Mouse (Mus musculus): ENCODE data around the gene Ptprn. TPM values are rescaled to one million over a fixed set of nuclear protein-coding genes. Genes with fewer than 3 reads are reported as not detected.

The Ptprn gene
- polyA plus RNA-seq, 1 experiment from 2014 or later, result 2.9 TPM

- Histone ChIP-seq H3K4me2 (replicated peaks; ENCODE audit: low read depth, low read length) (no peak overlapping the region), H3K27ac (ENCODE audit: low read length) (no peak overlapping the region), H3K9ac (replicated peaks; ENCODE audit: low read depth, low read length) (no peak overlapping the region), H3K9me3 (ENCODE audit: control insufficient read depth, low read depth, low read length) (no peaks in the 10 kb centered on the region), H3K27me3 (ENCODE audit: control insufficient read depth, insufficient read depth, low read length) (peaks cover 10% of the 10 kb centered on the region), H3K4me3 (ENCODE audit: low read depth, low read length) (no peak overlapping the region), H3K36me3 (ENCODE audit: control insufficient read depth, insufficient read depth, low read length) (no peaks in the 10 kb centered on the region), H3K4me1 (ENCODE audit: control insufficient read depth, insufficient read depth, low read length) (peaks cover 9% of the 10 kb centered on the region; the same call in 1 of the 2 replicates)
- ATAC-seq (ENCODE audit: insufficient number of reproducible peaks, insufficient read depth, low FRiP score, low read depth), result no peak
- 83% methylated on average over 3 of the region's 3 CpGs for WGBS
These were observed 42.8 kb downstream of the Ptprn start for GRCm38 (mm10) chr1:75221538-75221937.

- Histone ChIP-seq H3K27me3 (ENCODE audit: control insufficient read depth, insufficient read depth, low read length) (peaks cover 10% of the 10 kb centered on the region), H3K4me2 (replicated peaks; ENCODE audit: low read depth, low read length) (peak within 1 kb of the TSS; percentile 98), H3K4me1 (ENCODE audit: control insufficient read depth, insufficient read depth, low read length) (peaks cover 9% of the 10 kb centered on the region; the same call in 1 of the 2 replicates), H3K36me3 (ENCODE audit: control insufficient read depth, insufficient read depth, low read length) (peaks cover 3% of the 10 kb centered on the region; the same call in 1 of the 2 replicates), H3K9me3 (ENCODE audit: control insufficient read depth, low read depth, low read length) (no peaks in the 10 kb centered on the region), H3K9ac (replicated peaks; ENCODE audit: low read depth, low read length) (peak within 1 kb of the TSS; percentile 47), H3K27ac (ENCODE audit: low read length) (no peak within 1 kb of the TSS; the same call in 1 of the 2 replicates), H3K4me3 (ENCODE audit: low read depth, low read length) (peak within 1 kb of the TSS; percentile 51)
- peak; percentile 56; the same call in 1 of the 2 replicates for ATAC-seq (ENCODE audit: insufficient number of reproducible peaks, insufficient read depth, low FRiP score, low read depth)
- under 1% methylated on average over 34 of the region's 34 CpGs for WGBS
These were observed 44.8 kb downstream of the Ptprn start, which contains the start of gene Tuba4a for GRCm38 (mm10) chr1:75219531-75219930. Gene Tuba4a, minus strand, starts transcription at chr1:75219865.

GRCm38 (mm10) chr1:75219078-75219477 lies 45.2 kb downstream of the Ptprn start:
- Histone ChIP-seq H3K4me3 (ENCODE audit: low read depth, low read length) (peak overlapping the region; percentile 51), H3K4me2 (replicated peaks; ENCODE audit: low read depth, low read length) (peak overlapping the region; percentile 98), H3K4me1 (ENCODE audit: control insufficient read depth, insufficient read depth, low read length) (peaks cover 9% of the 10 kb centered on the region; the same call in 1 of the 2 replicates), H3K36me3 (ENCODE audit: control insufficient read depth, insufficient read depth, low read length) (peaks cover 4% of the 10 kb centered on the region; the same call in 1 of the 2 replicates), H3K27me3 (ENCODE audit: control insufficient read depth, insufficient read depth, low read length) (peaks cover 10% of the 10 kb centered on the region), H3K9me3 (ENCODE audit: control insufficient read depth, low read depth, low read length) (no peaks in the 10 kb centered on the region), H3K9ac (replicated peaks; ENCODE audit: low read depth, low read length) (peak overlapping the region; percentile 47), H3K27ac (ENCODE audit: low read length) (no peak overlapping the region; the same call in 1 of the 2 replicates)
- under 1% methylated on average over 24 of the region's 24 CpGs for WGBS
- peak; percentile 89 for ATAC-seq (ENCODE audit: insufficient number of reproducible peaks, insufficient read depth, low FRiP score, low read depth)

- peak; percentile 24 for ATAC-seq (ENCODE audit: insufficient number of reproducible peaks, insufficient read depth, low FRiP score, low read depth)
- H3K27me3 ChIP-seq (ENCODE audit: control insufficient read depth, insufficient read depth, low read length), result peaks cover 10% of the 10 kb centered on the region
- peak overlapping the region; percentile 44; the same call in 1 of the 2 replicates for H3K27ac ChIP-seq (ENCODE audit: low read length)
- peaks cover 10% of the 10 kb centered on the region; the same call in 1 of the 2 replicates for H3K36me3 ChIP-seq (ENCODE audit: control insufficient read depth, insufficient read depth, low read length)
- WGBS, result 1% methylated on average over 38 of the region's 38 CpGs
- peak overlapping the region; percentile 51 for H3K4me3 ChIP-seq (ENCODE audit: low read depth, low read length)
- H3K4me2 ChIP-seq (replicated peaks; ENCODE audit: low read depth, low read length), result peak overlapping the region; percentile 98
- peaks cover 9% of the 10 kb centered on the region; the same call in 1 of the 2 replicates for H3K4me1 ChIP-seq (ENCODE audit: control insufficient read depth, insufficient read depth, low read length)
- no peaks in the 10 kb centered on the region for H3K9me3 ChIP-seq (ENCODE audit: control insufficient read depth, low read depth, low read length)
- H3K9ac ChIP-seq (replicated peaks; ENCODE audit: low read depth, low read length), result peak overlapping the region; percentile 47
These were observed 45.9 kb downstream of the Ptprn start for GRCm38 (mm10) chr1:75218227-75219001.

GRCm38 (mm10) chr1:75217893-75218226 lies 46.4 kb downstream of the Ptprn start:
- Histone ChIP-seq H3K27ac (ENCODE audit: low read length) (peak overlapping the region; percentile 44; the same call in 1 of the 2 replicates), H3K9me3 (ENCODE audit: control insufficient read depth, low read depth, low read length) (no peaks in the 10 kb centered on the region), H3K36me3 (ENCODE audit: control insufficient read depth, insufficient read depth, low read length) (peaks cover 16% of the 10 kb centered on the region; the same call in 1 of the 2 replicates), H3K4me1 (ENCODE audit: control insufficient read depth, insufficient read depth, low read length) (peaks cover 10% of the 10 kb centered on the region; the same call in 1 of the 2 replicates), H3K27me3 (ENCODE audit: control insufficient read depth, insufficient read depth, low read length) (peaks cover 10% of the 10 kb centered on the region), H3K9ac (replicated peaks; ENCODE audit: low read depth, low read length) (0 out of 2 replicates have a peak overlapping the region, but pooled peaks have one; percentile 47), H3K4me3 (ENCODE audit: low read depth, low read length) (peak overlapping the region; percentile 51), H3K4me2 (replicated peaks; ENCODE audit: low read depth, low read length) (peak overlapping the region; percentile 98)
- 2% methylated on average over 6 of the region's 6 CpGs for WGBS
- ATAC-seq (ENCODE audit: insufficient number of reproducible peaks, insufficient read depth, low FRiP score, low read depth), result no peak

GRCm38 (mm10) chr1:75216797-75217585 lies 47.3 kb downstream of the Ptprn start:
- Histone ChIP-seq H3K27ac (ENCODE audit: low read length) (no peak overlapping the region), H3K9ac (replicated peaks; ENCODE audit: low read depth, low read length) (no peak overlapping the region), H3K4me1 (ENCODE audit: control insufficient read depth, insufficient read depth, low read length) (peaks cover 14% of the 10 kb centered on the region; the same call in 1 of the 2 replicates), H3K4me3 (ENCODE audit: low read depth, low read length) (no peak overlapping the region), H3K36me3 (ENCODE audit: control insufficient read depth, insufficient read depth, low read length) (peaks cover 18% of the 10 kb centered on the region; the same call in 1 of the 2 replicates), H3K27me3 (ENCODE audit: control insufficient read depth, insufficient read depth, low read length) (peaks cover 10% of the 10 kb centered on the region), H3K4me2 (replicated peaks; ENCODE audit: low read depth, low read length) (no peak overlapping the region), H3K9me3 (ENCODE audit: control insufficient read depth, low read depth, low read length) (no peaks in the 10 kb centered on the region)
- no peak for ATAC-seq (ENCODE audit: insufficient number of reproducible peaks, insufficient read depth, low FRiP score, low read depth)
- 75% methylated on average over 13 of the region's 13 CpGs for WGBS

- peaks cover 21% of the 10 kb centered on the region for H3K4me1 ChIP-seq (ENCODE audit: control insufficient read depth, insufficient read depth, low read length)
These were observed 48.5 kb downstream of the Ptprn start for GRCm38 (mm10) chr1:75215785-75216184.

GRCm38 (mm10) chr1:75214886-75215285 lies 49.4 kb downstream of the Ptprn start:
- no peaks in the 10 kb centered on the region for H3K27me3 ChIP-seq (ENCODE audit: control insufficient read depth, insufficient read depth, low read length)
- no peak overlapping the region for H3K4me3 ChIP-seq (ENCODE audit: low read depth, low read length)
- H3K9ac ChIP-seq (replicated peaks; ENCODE audit: low read depth, low read length), result no peak overlapping the region
- H3K9me3 ChIP-seq (ENCODE audit: control insufficient read depth, low read depth, low read length), result no peaks in the 10 kb centered on the region
- no peak overlapping the region for H3K4me2 ChIP-seq (replicated peaks; ENCODE audit: low read depth, low read length)
- no peak for ATAC-seq (ENCODE audit: insufficient number of reproducible peaks, insufficient read depth, low FRiP score, low read depth)
- peaks cover 27% of the 10 kb centered on the region for H3K4me1 ChIP-seq (ENCODE audit: control insufficient read depth, insufficient read depth, low read length)
- peak overlapping the region; percentile 58; the same call in 1 of the 2 replicates for H3K27ac ChIP-seq (ENCODE audit: low read length)
- peaks cover 18% of the 10 kb centered on the region; the same call in 1 of the 2 replicates for H3K36me3 ChIP-seq (ENCODE audit: control insufficient read depth, insufficient read depth, low read length)
- 65% methylated on average over 5 of the region's 5 CpGs for WGBS

More at GRCm38 (mm10) chr1:75215785-75216184, 48.5 kb downstream of the Ptprn start:
- Histone ChIP-seq H3K27ac (ENCODE audit: low read length) (no peak overlapping the region), H3K36me3 (ENCODE audit: control insufficient read depth, insufficient read depth, low read length) (peaks cover 18% of the 10 kb centered on the region; the same call in 1 of the 2 replicates), H3K4me3 (ENCODE audit: low read depth, low read length) (no peak overlapping the region), H3K9ac (replicated peaks; ENCODE audit: low read depth, low read length) (no peak overlapping the region), H3K27me3 (ENCODE audit: control insufficient read depth, insufficient read depth, low read length) (peaks cover 7% of the 10 kb centered on the region), H3K9me3 (ENCODE audit: control insufficient read depth, low read depth, low read length) (no peaks in the 10 kb centered on the region), H3K4me2 (replicated peaks; ENCODE audit: low read depth, low read length) (no peak overlapping the region)
- WGBS, result 91% methylated on average over 9 of the region's 9 CpGs
- ATAC-seq (ENCODE audit: insufficient number of reproducible peaks, insufficient read depth, low FRiP score, low read depth), result no peak
